Mouse (Mus musculus) kidney, postnatal 0 days (tissue): Measurements from ENCODE around the gene Catsper2. TPM values are rescaled to one million over a fixed set of nuclear protein-coding genes. Genes with fewer than 3 reads are reported as not detected.

Experiments
- ATAC-seq: fragments of 200-750 bp; cut with Nextera tagmentation; replicated peaks from 2 replicates; pipeline ENCODE4 v1.8.0; 2017; ENCODE audit warnings: low read depth, moderate number of reproducible peaks, moderate TSS enrichment, moderate library complexity; ENCODE audit not compliant: low FRiP score
- DNase-seq: peaks from one replicate; pipeline ENCODE4 v3.0.0-alpha.2; 2016; ENCODE audit warnings: low spot score
- H3K27ac ChIP-seq: fragments of 300-500 bp; sonication (generic); 2 replicates; pipeline ENCODE4 v1.5.1; 2014; ENCODE audit warnings: mild to moderate bottlenecking
- H3K27me3 ChIP-seq: fragments of 300-500 bp; sonication (generic); 2 replicates; pipeline ENCODE4 v1.6.1; 2014; ENCODE audit warnings: low read length, mixed read lengths; ENCODE audit not compliant: insufficient read depth
- H3K36me3 ChIP-seq: fragments of 300-500 bp; sonication (generic); 2 replicates; pipeline ENCODE4 v1.6.1; 2014; ENCODE audit warnings: low read length, mixed read lengths; ENCODE audit not compliant: insufficient read depth
- H3K4me1 ChIP-seq: fragments of 300-500 bp; sonication (generic); replicated peaks from 2 replicates; pipeline ENCODE4 v1.6.1; 2014; ENCODE audit warnings: antibody characterized with exemption, low read length, mixed read lengths; ENCODE audit not compliant: insufficient read depth
- H3K4me2 ChIP-seq: fragments of 300-500 bp; sonication (generic); 2 replicates; pipeline ENCODE4 v1.6.1; 2014; ENCODE audit warnings: mild to moderate bottlenecking, low read length, moderate library complexity, mixed read lengths
- H3K4me3 ChIP-seq: fragments of 300-500 bp; sonication (generic); replicated peaks from 2 replicates; pipeline ENCODE4 v1.5.1; 2014; ENCODE audit warnings: low read depth, low read length
- H3K9ac ChIP-seq: fragments of 300-500 bp; sonication (generic); 2 replicates; pipeline ENCODE4 v1.6.1; 2014; ENCODE audit warnings: low read depth, low read length
- H3K9me3 ChIP-seq: fragments of 300-500 bp; sonication (generic); replicated peaks from 2 replicates; pipeline ENCODE4 v1.6.1; 2016; ENCODE audit warnings: low read length, inconsistent platforms, mixed read lengths
- CTCF ChIP-seq: IDR thresholded peaks from 2 replicates; pipeline ENCODE4 v1.5.1; 2016; ENCODE audit warnings: antibody characterized with exemption, low read depth, mild to moderate bottlenecking, moderate library complexity
- WGBS: fragments of 180-500 bp; shearing (Covaris S2); extraction: QIAGEN DNeasy Blood & Tissue Kit; methylation state at CpG from one replicate; pipeline ENCODE4 v1.1.7; 2014; 5-methylcytosine and 5-hydroxymethylcytosine counted together
- polyA plus RNA-seq: library from polyadenylated mRNA; unstranded; fragments of >200 nt; fragmentation: Nextera tagmentation; extraction: Ambion mirVana; gene quantifications from 2 replicates; pipeline ENCODE4 v1.2.1, GENCODE M21; 2015

The Catsper2 gene
- 1.7 and 2.4 TPM in 2 replicates for polyA plus RNA-seq

- peak within 1 kb of the TSS; percentile 67 for H3K4me2 ChIP-seq
- peak; percentile 58; the same call in 1 of the 2 replicates for TF ChIP-seq CTCF
- peak within 1 kb of the TSS; percentile 99 for H3K27ac ChIP-seq
- H3K9ac ChIP-seq: peak within 1 kb of the TSS; percentile 99
- peaks cover 7% of the 10 kb centered on the region; the same call in 1 of the 2 replicates for H3K36me3 ChIP-seq
- H3K9me3 ChIP-seq: no peaks in the 10 kb centered on the region
- ATAC-seq (peak; percentile 99), DNase-seq (peak; percentile 98)
- H3K4me1 ChIP-seq: peaks cover 15% of the 10 kb centered on the region; the same call in 1 of the 2 replicates
- H3K27me3 ChIP-seq: no peaks in the 10 kb centered on the region
- WGBS: 2% methylated on average over 61 of the region's 68 CpGs
- H3K4me3 ChIP-seq: peak within 1 kb of the TSS; percentile 97
Measured at GRCm38 (mm10) chr2:121413387-121414042, at the start of gene Catsper2, which contains the start of gene Pdia3. Gene Catsper2 (minus strand): TSS chr2:121413792. Gene Pdia3 (plus strand): TSS chr2:121413775.

DNA sequence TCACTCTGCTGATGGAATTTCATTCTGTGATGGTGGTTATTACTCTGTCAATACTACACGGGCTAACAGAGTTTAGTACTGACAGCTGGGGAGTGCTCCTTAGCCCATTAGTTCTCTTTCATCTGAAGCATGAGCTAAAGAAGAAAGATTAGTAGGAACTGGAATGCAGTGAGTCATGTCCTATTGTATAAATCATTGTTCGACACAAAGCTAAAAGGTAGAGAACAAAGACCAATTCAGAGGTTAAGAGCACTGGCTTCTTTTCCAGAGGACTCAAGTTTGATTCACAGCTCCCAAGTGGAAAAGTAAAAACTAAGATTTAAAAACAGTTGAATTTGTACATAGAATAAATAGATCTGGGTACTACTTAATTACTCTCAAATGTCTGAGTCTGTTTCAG lies 46.5 kb upstream of the Catsper2 start:
- WGBS: 31% methylated on average over 2 of the region's 2 CpGs

GRCm38 (mm10) chr2:121456692-121457642 lies 43.4 kb upstream of the Catsper2 start, which contains the start of gene Serinc4:
Gene Serinc4 (minus strand): TSS chr2:121456781.
- Histone ChIP-seq H3K36me3 (peaks cover 12% of the 10 kb centered on the region; the same call in 1 of the 2 replicates), H3K4me1 (peaks cover 5% of the 10 kb centered on the region; the same call in 1 of the 2 replicates), H3K9ac (peak within 1 kb of the TSS; percentile 73), H3K4me3 (peak within 1 kb of the TSS; percentile 67), H3K27me3 (no peaks in the 10 kb centered on the region), H3K4me2 (peak within 1 kb of the TSS; percentile 67), H3K27ac (peak within 1 kb of the TSS; percentile 65; the same call in 1 of the 2 replicates), H3K9me3 (no peaks in the 10 kb centered on the region)
- peak; percentile 86 for ATAC-seq
- no peak for TF ChIP-seq CTCF
- WGBS: 4% methylated on average over 41 of the region's 41 CpGs
- peak; percentile 93 for DNase-seq

More for the DNA sequence above, 46.5 kb upstream of the Catsper2 start:
- Histone ChIP-seq H3K27ac (no peak overlapping the region), H3K27me3 (no peaks in the 10 kb centered on the region), H3K9me3 (no peaks in the 10 kb centered on the region), H3K36me3 (0 out of 2 replicates have a peak, but pooled peaks cover 5% of the 10 kb centered on the region), H3K4me2 (no peak overlapping the region), H3K9ac (no peak overlapping the region), H3K4me3 (no peak overlapping the region), H3K4me1 (peaks cover 5% of the 10 kb centered on the region; the same call in 1 of the 2 replicates)
- ATAC-seq: no peak
- no peak for DNase-seq
- no peak for TF ChIP-seq CTCF

DNA sequence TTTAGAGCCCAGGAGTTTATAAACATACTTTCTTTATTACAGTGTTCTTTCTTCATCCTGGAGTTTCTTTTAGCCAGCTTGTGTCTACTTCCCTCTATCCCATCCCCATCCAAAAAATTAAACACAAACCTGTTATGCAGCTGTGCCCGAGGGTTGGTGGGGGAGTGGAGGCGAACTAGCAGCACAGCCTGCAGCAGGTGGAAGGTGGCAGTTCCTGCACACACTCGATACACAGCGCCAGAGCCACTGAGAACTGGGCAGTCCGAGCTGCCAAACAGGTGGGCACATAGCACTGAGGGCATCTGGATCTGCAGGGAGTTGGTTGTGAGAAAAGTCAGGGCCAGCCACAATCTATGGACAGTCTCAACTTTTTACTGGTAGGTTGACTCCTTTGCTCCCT lies 41.9 kb upstream of the Catsper2 start:
- Histone ChIP-seq H3K4me2 (no peak overlapping the region), H3K4me1 (peaks cover 5% of the 10 kb centered on the region; the same call in 1 of the 2 replicates), H3K27me3 (no peaks in the 10 kb centered on the region), H3K36me3 (peaks cover 12% of the 10 kb centered on the region; the same call in 1 of the 2 replicates), H3K4me3 (no peak overlapping the region), H3K9me3 (no peaks in the 10 kb centered on the region), H3K27ac (no peak overlapping the region), H3K9ac (no peak overlapping the region)
- ATAC-seq (no peak), DNase-seq (no peak)
- WGBS: 65% methylated on average over 5 of the region's 5 CpGs
- TF ChIP-seq CTCF: no peak

DNA sequence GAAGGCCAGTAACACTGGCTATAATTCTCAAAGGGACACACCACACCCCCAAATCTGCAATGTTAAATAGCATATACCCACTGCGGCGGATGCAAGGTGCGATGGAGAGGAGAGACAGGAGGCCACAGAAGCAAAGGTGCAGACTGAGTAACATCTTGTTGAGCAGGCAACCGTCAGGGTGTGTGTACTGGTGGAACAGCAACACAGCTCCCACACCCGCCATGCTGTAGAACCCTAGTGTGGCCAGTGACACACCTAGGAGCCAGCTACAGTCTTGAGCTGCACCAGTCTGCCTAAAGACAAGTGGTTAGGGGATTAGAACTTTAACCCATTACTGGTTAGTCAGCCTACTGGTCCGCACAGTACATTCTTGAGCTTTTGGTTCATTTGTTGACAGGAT lies 40.3 kb upstream of the Catsper2 start:
- peaks cover 8% of the 10 kb centered on the region; the same call in 1 of the 2 replicates for H3K4me1 ChIP-seq
- TF ChIP-seq CTCF: no peak
- H3K27ac ChIP-seq: no peak overlapping the region
- no peak overlapping the region for H3K9ac ChIP-seq
- no peaks in the 10 kb centered on the region for H3K27me3 ChIP-seq
- H3K4me3 ChIP-seq: no peak overlapping the region
- ATAC-seq (no peak), DNase-seq (no peak)
- H3K36me3 ChIP-seq: peaks cover 12% of the 10 kb centered on the region; the same call in 1 of the 2 replicates
- no peaks in the 10 kb centered on the region for H3K9me3 ChIP-seq
- 89% methylated on average over 6 of the region's 6 CpGs for WGBS
- H3K4me2 ChIP-seq: no peak overlapping the region

DNA sequence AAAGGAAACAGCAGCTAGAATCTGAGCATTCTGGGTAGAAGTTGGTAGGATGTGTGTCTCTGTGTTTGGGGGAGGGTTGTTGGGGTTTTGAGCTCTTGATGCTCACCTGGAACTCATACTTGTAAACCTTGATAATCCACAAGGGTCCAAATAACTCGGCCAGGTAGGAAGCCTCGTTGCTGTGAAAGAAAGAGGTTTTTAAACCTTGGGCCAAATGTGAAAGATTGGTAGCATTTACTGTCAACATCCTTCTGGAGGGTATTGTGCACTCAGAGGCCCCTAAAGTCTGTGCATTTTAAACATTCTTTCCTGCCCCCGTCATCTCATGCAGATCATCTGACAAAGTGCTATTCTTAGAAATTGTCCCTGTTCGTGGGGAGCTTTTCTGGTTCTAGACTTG lies 39.4 kb upstream of the Catsper2 start, which contains the start of gene Hypk:
Gene Hypk, plus strand, starts transcription at position 301 of the 400 bp plus-strand sequence.
- Histone ChIP-seq H3K27ac (no peak within 1 kb of the TSS), H3K4me2 (no peak within 1 kb of the TSS), H3K4me3 (no peak within 1 kb of the TSS), H3K9ac (no peak within 1 kb of the TSS), H3K4me1 (peaks cover 9% of the 10 kb centered on the region; the same call in 1 of the 2 replicates), H3K27me3 (no peaks in the 10 kb centered on the region), H3K9me3 (no peaks in the 10 kb centered on the region), H3K36me3 (peaks cover 8% of the 10 kb centered on the region; the same call in 1 of the 2 replicates)
- ATAC-seq (no peak), DNase-seq (no peak)
- WGBS: 69% methylated on average over 4 of the region's 4 CpGs
- no peak for TF ChIP-seq CTCF
